Mouse (Mus musculus) liver, embryonic 16.5 days (tissue): Measurements from ENCODE around the gene Ntm. TPM values are rescaled to one million over a fixed set of nuclear protein-coding genes. Genes with fewer than 3 reads are reported as not detected.
A peak's percentile ranks its signal among the peaks of the same experiment; 100 is the strongest.

ENCODE experiments used
- ATAC-seq: fragments of 200-750 bp; cut with Nextera tagmentation; 2 replicates; pipeline ENCODE4 v1.8.0; 2017; ENCODE audit warnings: low read depth, mild to moderate bottlenecking, moderate number of reproducible peaks, moderate library complexity
- H3K27ac ChIP-seq: fragments of 300-500 bp; sonication (generic); 2 replicates; pipeline ENCODE4 v1.5.1; 2014; ENCODE audit warnings: mild to moderate bottlenecking, low read length
- H3K27me3 ChIP-seq: fragments of 300-500 bp; sonication (generic); 2 replicates; pipeline ENCODE4 v1.6.1; 2014; ENCODE audit warnings: low read depth, low read length, mixed read lengths; ENCODE audit not compliant: control insufficient read depth, insufficient read depth
- H3K36me3 ChIP-seq: fragments of 300-500 bp; sonication (generic); 2 replicates; pipeline ENCODE4 v1.6.1; 2014; ENCODE audit warnings: mild to moderate bottlenecking; ENCODE audit not compliant: control insufficient read depth, insufficient read depth
- H3K4me1 ChIP-seq: fragments of 300-500 bp; sonication (generic); 2 replicates; pipeline ENCODE4 v1.6.1; 2014; ENCODE audit warnings: low read depth, low read length, mixed read lengths; ENCODE audit not compliant: control insufficient read depth
- H3K4me2 ChIP-seq: fragments of 300-500 bp; sonication (generic); 2 replicates; pipeline ENCODE4 v1.6.1; 2014; ENCODE audit warnings: low read depth, low read length, mixed read lengths
- H3K4me3 ChIP-seq: fragments of 300-500 bp; sonication (generic); 2 replicates; pipeline ENCODE4 v1.5.1; 2014; ENCODE audit warnings: low read depth, mild to moderate bottlenecking, low read length
- H3K9ac ChIP-seq: fragments of 300-500 bp; sonication (generic); 2 replicates; pipeline ENCODE4 v1.6.1; 2014; ENCODE audit warnings: low read depth, low read length
- H3K9me3 ChIP-seq: fragments of 300-500 bp; sonication (generic); replicated peaks from 2 replicates; pipeline ENCODE4 v1.6.1; 2016; ENCODE audit warnings: low read length; ENCODE audit not compliant: control insufficient read depth
- WGBS: fragments of 180-500 bp; shearing (Covaris S2); extraction: QIAGEN DNeasy Blood & Tissue Kit; methylation state at CpG from one replicate; pipeline ENCODE4 v1.1.7; 2014; ENCODE audit not compliant: insufficient replicate concordance; 5-methylcytosine and 5-hydroxymethylcytosine counted together
- polyA plus RNA-seq: library from polyadenylated mRNA; unstranded; fragments of >200 nt; fragmentation: Nextera tagmentation; extraction: Ambion mirVana; gene quantifications from 2 replicates; pipeline ENCODE4 v1.2.1, GENCODE M21; 2015

The Ntm gene
- polyA plus RNA-seq, 1 experiment from 2014 or later, result 0.33 TPM

DNA sequence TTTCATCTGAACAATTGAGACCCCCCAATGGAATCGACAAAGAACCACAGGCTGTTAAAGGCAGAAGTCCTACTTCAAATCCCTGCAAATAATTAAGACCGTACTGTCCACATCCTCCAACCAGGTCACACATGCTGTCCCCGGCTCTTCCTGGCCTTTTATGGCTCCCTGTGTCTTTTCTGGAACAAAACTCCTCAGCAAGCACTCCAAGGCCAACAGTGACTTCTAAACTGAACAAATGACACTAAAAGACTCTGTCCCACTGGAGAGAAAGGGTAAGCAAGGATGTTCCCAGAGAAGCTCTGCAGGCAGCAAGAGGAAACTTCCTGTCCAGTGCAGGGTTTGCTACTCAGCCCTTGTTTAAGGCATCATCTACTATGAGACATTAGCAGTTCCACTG lies 532.8 kb downstream of the Ntm start:
- Histone ChIP-seq H3K4me1 (no peaks in the 10 kb centered on the region), H3K4me2 (no peak overlapping the region), H3K9ac (no peak overlapping the region), H3K4me3 (no peak overlapping the region), H3K27me3 (no peaks in the 10 kb centered on the region), H3K27ac (no peak overlapping the region), H3K36me3 (no peaks in the 10 kb centered on the region), H3K9me3 (no peaks in the 10 kb centered on the region)
- ATAC-seq, result no peak
- 62% methylated on average over 3 of the region's 3 CpGs for WGBS

DNA sequence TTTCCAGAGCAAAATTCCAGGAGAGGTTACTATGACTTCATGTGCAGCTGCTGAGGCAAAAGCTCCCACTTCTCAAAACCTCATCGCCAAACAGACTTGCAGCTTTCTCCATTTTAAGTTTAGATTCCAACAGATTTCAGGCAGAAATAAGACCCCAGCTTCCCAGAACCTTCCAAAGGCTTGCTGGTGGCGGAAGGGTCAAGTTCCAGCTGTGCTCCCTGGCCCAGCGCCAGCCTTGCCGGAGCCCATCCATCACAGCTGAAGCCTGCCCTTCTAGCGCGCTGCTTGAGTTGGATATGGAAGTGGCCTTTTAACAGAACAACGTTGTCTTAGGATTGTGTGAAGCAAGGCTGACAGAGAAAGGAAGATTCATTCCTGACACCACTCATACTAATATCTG lies 534.6 kb downstream of the Ntm start:
- Histone ChIP-seq H3K27me3 (no peaks in the 10 kb centered on the region), H3K9ac (no peak overlapping the region), H3K9me3 (no peaks in the 10 kb centered on the region), H3K4me2 (no peak overlapping the region), H3K27ac (no peak overlapping the region), H3K4me1 (no peaks in the 10 kb centered on the region), H3K4me3 (no peak overlapping the region), H3K36me3 (no peaks in the 10 kb centered on the region)
- no peak for ATAC-seq
- 46% methylated on average over 7 of the region's 7 CpGs for WGBS

DNA sequence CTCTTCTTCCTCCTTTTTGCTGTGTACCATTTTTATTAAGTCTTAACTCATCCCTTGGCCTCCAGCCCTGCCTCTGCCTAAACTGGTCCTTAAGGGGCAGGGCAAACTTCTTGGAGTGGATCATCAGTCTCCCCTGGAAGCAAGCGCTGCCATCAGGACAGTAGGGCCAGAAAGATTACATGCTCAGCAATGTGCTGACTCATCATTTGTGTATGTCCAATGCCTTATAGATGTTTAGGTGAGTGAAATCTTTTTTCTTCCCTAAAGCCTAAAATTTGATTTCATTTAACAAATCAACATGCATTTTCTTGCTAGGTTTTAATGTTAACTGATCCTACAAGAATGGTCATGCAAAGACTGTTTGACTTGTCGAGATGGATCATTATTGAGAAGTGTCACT lies 536.7 kb downstream of the Ntm start:
- no peak overlapping the region for H3K4me2 ChIP-seq
- H3K27me3 ChIP-seq, result no peaks in the 10 kb centered on the region
- H3K4me1 ChIP-seq, result no peaks in the 10 kb centered on the region
- H3K9me3 ChIP-seq, result no peaks in the 10 kb centered on the region
- WGBS, result 57% methylated on average over 2 of the region's 2 CpGs
- no peak overlapping the region for H3K4me3 ChIP-seq
- H3K36me3 ChIP-seq, result no peaks in the 10 kb centered on the region
- H3K27ac ChIP-seq, result no peak overlapping the region
- no peak for ATAC-seq
- no peak overlapping the region for H3K9ac ChIP-seq

DNA sequence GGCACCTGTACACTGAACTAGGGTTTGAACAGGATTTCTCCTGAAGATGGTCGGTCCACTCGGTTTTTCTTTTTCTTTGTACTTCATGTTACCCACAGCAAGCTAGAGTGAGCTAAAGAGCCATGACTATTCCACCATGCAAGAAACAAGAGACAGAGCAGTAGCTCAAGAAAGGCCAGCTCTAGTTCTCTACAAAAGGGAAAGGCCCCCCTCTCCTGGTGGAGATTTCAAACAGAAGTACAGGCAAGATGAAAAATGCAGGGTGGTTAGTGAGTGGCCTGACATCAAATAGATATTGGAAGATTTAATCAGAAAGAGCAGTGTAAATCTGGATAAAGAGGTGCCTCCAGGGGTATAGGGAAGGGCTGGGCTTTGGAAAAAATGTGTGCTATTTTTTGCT lies 547.4 kb downstream of the Ntm start:
- no peaks in the 10 kb centered on the region for H3K9me3 ChIP-seq
- WGBS, result 53% methylated on average over 2 of the region's 2 CpGs

DNA sequence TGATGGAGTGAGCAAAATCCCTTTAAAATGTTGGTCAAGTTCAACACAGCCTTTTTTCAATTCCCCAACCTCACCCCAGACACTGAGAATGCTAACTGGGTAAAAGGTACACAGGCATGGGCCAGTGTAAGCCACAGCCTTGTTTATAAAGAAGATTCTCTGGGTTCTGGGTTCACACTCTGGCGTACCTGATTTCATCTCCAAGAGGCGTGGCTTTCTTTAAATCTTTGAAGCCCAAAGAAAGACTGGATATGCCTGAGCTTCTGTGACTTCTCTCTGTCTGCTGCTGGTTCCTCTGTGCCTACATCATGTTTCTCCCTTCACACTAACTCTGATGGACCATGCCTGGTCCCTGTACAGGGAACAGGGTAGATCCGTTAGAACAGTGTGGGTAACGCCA lies 549.8 kb downstream of the Ntm start:
- H3K4me3 ChIP-seq, result no peak overlapping the region
- H3K9ac ChIP-seq, result no peak overlapping the region
- no peaks in the 10 kb centered on the region for H3K36me3 ChIP-seq
- H3K4me2 ChIP-seq, result no peak overlapping the region
- WGBS, result 41% methylated on average over 4 of the region's 4 CpGs
- H3K4me1 ChIP-seq, result no peaks in the 10 kb centered on the region
- no peak for ATAC-seq
- no peaks in the 10 kb centered on the region for H3K9me3 ChIP-seq
- no peak overlapping the region for H3K27ac ChIP-seq
- peaks cover 35% of the 10 kb centered on the region for H3K27me3 ChIP-seq

More for the DNA sequence above, 547.4 kb downstream of the Ntm start:
- Histone ChIP-seq H3K36me3 (no peaks in the 10 kb centered on the region), H3K4me2 (no peak overlapping the region), H3K27me3 (peaks cover 31% of the 10 kb centered on the region), H3K4me1 (no peaks in the 10 kb centered on the region), H3K27ac (no peak overlapping the region), H3K4me3 (no peak overlapping the region), H3K9ac (no peak overlapping the region)
- no peak for ATAC-seq

DNA sequence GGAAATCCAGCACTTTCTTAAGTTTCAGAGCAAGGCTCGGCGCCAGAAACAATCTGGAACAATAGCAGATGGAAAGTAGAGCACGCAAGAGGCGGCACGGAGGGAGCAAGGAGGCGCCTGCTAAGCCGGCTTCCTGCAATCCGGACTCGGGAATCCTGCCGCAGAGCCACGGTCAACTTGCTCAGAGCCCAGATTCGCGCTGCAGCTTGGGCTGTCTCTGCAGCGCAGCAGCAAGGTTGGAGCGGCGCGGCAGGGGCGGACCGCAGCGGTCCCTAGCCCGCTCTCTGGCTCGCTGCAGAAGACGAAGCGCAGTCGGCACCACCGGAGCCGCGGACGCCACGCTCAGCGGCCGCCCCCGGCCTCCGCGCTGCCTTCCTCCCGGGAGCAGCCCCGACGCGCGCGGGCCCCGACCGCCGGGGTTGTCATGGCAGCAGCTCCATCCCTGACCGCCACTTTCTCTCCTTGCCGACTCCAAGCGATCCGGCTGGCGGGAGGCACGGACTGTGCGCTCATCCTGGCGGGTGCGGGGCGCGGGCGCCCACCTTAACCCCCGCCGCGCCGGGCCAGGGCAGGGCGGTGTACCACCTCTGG lies 550.7 kb downstream of the Ntm start:
- Histone ChIP-seq H3K27me3 (peaks cover 35% of the 10 kb centered on the region), H3K4me3 (0 out of 2 replicates have a peak overlapping the region, but pooled peaks have one; percentile 5)
- ATAC-seq, result no peak

DNA sequence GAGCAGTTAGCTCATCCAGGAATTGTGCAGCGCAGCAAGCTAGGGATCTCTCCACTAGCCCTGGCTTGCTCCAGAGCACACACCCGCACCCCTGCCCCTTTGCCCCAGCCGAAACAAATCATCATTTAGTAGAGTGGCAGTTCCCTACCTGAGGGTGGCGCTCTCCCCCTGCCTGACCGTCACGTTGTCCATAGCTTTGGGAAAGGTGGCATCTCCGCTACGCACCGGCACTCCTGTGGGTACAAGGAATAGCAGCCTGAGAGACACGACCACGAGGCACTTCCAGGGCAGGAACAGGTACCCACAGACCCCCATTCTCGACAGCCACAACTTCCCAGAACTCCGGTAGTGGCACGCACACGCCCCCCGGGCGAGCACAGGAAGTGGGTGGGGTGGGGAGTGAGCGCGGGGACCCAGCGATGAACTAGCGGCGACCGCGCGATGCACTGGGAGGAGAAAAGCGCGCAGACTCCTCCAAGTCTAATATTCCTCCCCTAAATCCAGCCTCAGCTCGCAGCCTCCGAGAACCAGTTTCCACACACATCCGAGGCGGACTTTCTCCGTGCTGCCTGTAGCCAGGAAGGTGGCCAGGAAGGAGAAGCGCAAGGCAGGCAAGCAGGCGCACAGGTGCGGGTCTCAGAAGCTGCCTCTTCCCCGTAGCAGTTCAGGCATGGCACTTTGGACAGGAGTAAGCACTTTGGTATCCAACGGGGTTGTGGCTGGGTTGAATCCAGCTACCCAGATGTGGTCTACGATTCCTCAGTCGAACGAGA lies 551.3 kb downstream of the Ntm start:
- Histone ChIP-seq H3K27me3 (peaks cover 35% of the 10 kb centered on the region), H3K27ac (no peak overlapping the region), H3K4me2 (0 out of 2 replicates have a peak overlapping the region, but pooled peaks have one; percentile 17), H3K36me3 (no peaks in the 10 kb centered on the region), H3K4me1 (no peaks in the 10 kb centered on the region), H3K9me3 (no peaks in the 10 kb centered on the region), H3K4me3 (no peak overlapping the region), H3K9ac (no peak overlapping the region)
- WGBS, result under 1% methylated on average over 40 of the region's 40 CpGs
- no peak for ATAC-seq

More for the DNA sequence above, 550.7 kb downstream of the Ntm start:
- H3K36me3 ChIP-seq, result no peaks in the 10 kb centered on the region
- H3K9me3 ChIP-seq, result no peaks in the 10 kb centered on the region
- 1% methylated on average over 55 of the region's 61 CpGs for WGBS
- no peak overlapping the region for H3K27ac ChIP-seq
- H3K9ac ChIP-seq, result no peak overlapping the region
- no peaks in the 10 kb centered on the region for H3K4me1 ChIP-seq
- H3K4me2 ChIP-seq, result 0 out of 2 replicates have a peak overlapping the region, but pooled peaks have one; percentile 17

DNA sequence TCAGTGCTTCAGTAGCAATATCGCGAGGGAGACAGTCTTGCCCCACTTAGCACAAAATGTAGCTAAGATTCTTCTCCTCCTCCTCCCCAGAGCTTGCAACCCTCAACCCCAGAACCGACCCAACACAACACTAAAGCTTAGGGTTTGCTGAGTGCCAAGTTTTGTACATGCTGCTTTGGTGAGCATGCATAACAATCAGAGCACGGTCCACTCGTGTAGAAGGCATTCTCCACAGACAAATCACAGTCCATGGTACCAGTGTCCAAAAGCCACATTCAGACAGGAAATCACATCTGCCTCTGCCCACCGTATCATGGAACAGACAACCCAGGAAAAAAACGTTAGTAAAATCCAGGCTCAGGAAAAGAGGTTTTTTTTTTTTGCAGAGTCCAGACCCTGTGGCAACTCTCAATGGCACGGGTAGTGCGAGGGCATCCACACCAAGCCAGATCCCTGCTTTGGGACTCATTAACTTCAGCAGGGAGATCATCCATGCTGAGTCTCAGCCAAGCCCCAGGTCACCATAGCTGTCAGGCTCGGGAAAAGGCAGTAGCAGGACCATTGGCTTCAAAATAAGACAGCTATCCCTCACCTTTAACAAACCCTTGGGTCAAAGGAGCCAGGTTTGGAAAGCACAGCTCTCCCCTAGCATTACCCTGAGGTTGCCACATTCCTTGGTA lies 552.1 kb downstream of the Ntm start:
- H3K4me1 ChIP-seq, result no peaks in the 10 kb centered on the region
- ATAC-seq, result no peak
- no peak overlapping the region for H3K4me3 ChIP-seq
- no peak overlapping the region for H3K27ac ChIP-seq
- no peaks in the 10 kb centered on the region for H3K36me3 ChIP-seq
- 39% methylated on average over 10 of the region's 10 CpGs for WGBS
- no peak overlapping the region for H3K9ac ChIP-seq
- no peak overlapping the region for H3K4me2 ChIP-seq
- no peaks in the 10 kb centered on the region for H3K9me3 ChIP-seq
- peaks cover 35% of the 10 kb centered on the region for H3K27me3 ChIP-seq

DNA sequence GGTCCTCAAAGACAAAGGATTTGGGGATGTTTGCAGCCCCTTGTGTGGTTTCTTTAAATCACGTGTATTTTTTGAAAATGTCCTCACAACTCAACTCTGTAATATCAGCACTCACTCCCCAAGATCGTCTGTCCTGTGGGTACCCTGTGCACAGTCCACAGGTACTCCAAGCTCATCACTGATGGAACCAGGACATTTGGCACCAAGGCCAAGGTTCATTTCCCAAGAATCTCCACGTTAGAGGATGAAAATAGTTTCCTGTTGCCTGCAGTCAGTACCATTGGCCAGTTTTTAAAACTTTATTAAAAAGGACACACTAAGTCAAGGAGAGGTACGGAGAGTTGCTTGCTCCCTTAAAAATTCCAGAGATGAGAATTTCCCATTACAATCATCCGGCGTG lies 552.7 kb downstream of the Ntm start:
- Histone ChIP-seq H3K9me3 (no peaks in the 10 kb centered on the region), H3K4me1 (no peaks in the 10 kb centered on the region), H3K4me2 (no peak overlapping the region), H3K27ac (no peak overlapping the region), H3K4me3 (no peak overlapping the region), H3K9ac (no peak overlapping the region), H3K36me3 (no peaks in the 10 kb centered on the region), H3K27me3 (peaks cover 35% of the 10 kb centered on the region)
- WGBS, result 51% methylated on average over 6 of the region's 6 CpGs
- no peak for ATAC-seq
